Mouse (Mus musculus) mouse embryonic stem cell (cell line): ENCODE measurements around the gene Taf10.
"Not testable (repeated sequence)": the region's sequence is repeated elsewhere in the genome, so short reads cannot be mapped to it uniquely, and the experiment has no call there.

Experiments
- in situ Hi-C, 2 experiments: fragments of 300-500 bp; cut with MboI; formaldehyde crosslinking; loops; 1 replicate in 1 of 2; 3 replicates in 1 of 2; pipeline ENCODE4 v1.14.3; 2019 to 2020; ENCODE audit warnings: low sequenced_read_pairs in 2 of 2, low pct_unique_long_range_greater_than_20kb in 1 of 2, mixed read lengths in 1 of 2; ENCODE audit not compliant: unreplicated experiment in 1 of 2

Taf10 gene

GRCm38 (mm10) chr7:105735464-105735863, 8.7 kb downstream of the Taf10 start:
- in situ Hi-C loops, result not testable (repeated sequence)

DNA sequence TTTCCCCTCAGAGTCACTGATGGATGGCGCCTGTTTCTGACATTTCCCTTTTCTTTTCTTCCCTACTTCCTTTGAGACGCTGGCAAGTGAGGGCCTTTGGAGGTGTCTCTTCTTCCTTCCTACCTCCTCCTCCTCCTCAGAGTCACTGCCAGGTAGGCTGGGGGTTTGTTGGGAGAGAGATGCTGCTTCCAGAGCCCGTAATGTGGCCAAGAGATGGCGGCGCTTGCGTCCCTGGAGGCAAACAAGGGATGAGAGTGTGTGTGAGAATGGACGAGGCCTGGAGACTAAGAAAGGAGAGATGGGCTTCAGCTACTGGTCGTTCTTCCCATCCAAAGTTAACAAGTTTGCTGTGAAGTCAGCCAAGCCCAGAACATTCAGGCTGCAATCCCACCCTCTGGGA, 9.3 kb downstream of the Taf10 start:
- in situ Hi-C loops, result no loop called here

DNA sequence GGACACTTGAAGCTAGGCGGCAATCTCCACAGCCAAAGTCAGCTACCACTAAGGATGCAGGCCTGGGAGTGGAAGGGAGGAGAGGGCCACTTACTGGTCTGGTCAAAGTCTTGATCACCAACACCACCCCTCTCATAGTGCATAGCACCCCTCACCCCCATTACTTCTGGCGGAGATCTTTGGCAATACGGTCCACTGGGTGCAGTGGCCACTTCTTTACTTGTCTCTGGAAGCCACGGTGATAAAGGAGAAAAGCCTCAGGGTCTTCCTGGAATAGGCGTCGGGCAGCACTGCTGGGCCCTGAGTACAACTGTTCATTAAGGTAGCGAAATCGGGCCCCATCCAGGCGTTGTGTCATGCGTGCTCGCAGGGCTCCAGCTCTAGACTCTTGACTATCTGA, 10.3 kb downstream of the Taf10 start:
- in situ Hi-C loops, result no loop called here

GRCm38 (mm10) chr7:105728701-105729428, 15.3 kb downstream of the Taf10 start:
- in situ Hi-C loops, result no loop called here

DNA sequence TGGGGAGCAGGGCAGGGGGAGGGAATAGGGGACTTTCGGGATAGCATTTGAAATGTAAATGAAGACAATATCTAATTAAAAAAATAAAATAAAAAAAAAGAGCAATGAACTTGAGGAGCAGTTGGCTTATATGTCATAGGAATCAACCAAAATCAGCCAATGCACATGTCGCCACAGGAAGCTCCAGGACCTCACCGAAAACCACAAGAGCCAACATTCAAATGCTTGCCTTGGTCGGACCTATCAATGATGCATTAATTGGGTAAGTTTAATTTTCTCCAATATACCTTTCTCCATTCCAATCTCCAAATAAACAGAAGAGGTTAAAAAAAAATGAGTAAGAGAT, 17.2 kb downstream of the Taf10 start:
- in situ Hi-C loops, result no loop called here

GRCm38 (mm10) chr7:105726144-105726979, 17.8 kb downstream of the Taf10 start:
- in situ Hi-C loops, result no loop called here

GRCm38 (mm10) chr7:105721916-105722315, 22.2 kb downstream of the Taf10 start:
- in situ Hi-C loops, result no loop called here

- in situ Hi-C loops, result no loop called here
These were observed 28.8 kb downstream of the Taf10 start for GRCm38 (mm10) chr7:105715366-105715765.

- in situ Hi-C loops, result no loop called here
These were observed 35.4 kb downstream of the Taf10 start for GRCm38 (mm10) chr7:105708733-105709132.

DNA sequence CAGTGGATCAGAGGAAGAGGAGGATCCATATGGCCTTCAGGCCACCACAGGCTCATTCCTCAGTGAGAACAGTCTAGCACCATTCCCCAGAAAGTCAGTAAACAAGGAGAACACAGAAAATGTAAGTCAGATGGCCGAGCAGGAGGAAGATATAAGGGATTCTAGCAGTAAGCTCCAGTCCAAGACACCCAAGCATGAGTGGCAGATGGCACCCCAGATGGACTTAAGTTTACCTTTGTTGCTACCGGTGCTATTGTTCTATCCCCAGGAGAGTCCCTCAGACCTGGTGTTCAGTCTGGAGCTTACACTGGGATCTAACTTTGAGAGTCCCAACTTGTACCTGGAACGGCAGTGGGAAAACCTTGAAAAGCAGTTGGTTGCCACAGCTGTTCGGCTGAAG, 40.3 kb downstream of the Taf10 start:
- in situ Hi-C loops, result no loop called here

- in situ Hi-C loops, result no loop called here
These were observed 41.0 kb downstream of the Taf10 start for GRCm38 (mm10) chr7:105703184-105703583.

GRCm38 (mm10) chr7:105690875-105691274, 53.3 kb downstream of the Taf10 start:
- in situ Hi-C loops, result no loop called here
